Mouse (Mus musculus) heart, embryonic 11.5 days (tissue): ENCODE results near the gene Arl15. TPM values are rescaled to one million over a fixed set of nuclear protein-coding genes. Genes with fewer than 3 reads are reported as not detected.

Experiments
- ATAC-seq: fragments of 200-750 bp; cut with Nextera tagmentation; replicated peaks from 2 replicates; pipeline ENCODE4 v1.8.0; 2017; ENCODE audit warnings: moderate library complexity; ENCODE audit not compliant: insufficient number of reproducible peaks, low FRiP score, low TSS enrichment
- H3K27ac ChIP-seq: fragments of 300-500 bp; sonication (generic); 2 replicates; pipeline ENCODE4 v1.5.1; 2014; ENCODE audit warnings: mild to moderate bottlenecking, low read depth, low read length
- H3K27me3 ChIP-seq: fragments of 300-500 bp; sonication (generic); 2 replicates; pipeline ENCODE4 v1.6.1; 2014; ENCODE audit warnings: mild to moderate bottlenecking, low read length, mixed read lengths; ENCODE audit not compliant: control insufficient read depth, insufficient read depth
- H3K36me3 ChIP-seq: fragments of 300-500 bp; sonication (generic); 2 replicates; pipeline ENCODE4 v1.6.1; 2014; ENCODE audit warnings: mild to moderate bottlenecking, low read length, moderate library complexity, mixed read lengths; ENCODE audit not compliant: control insufficient read depth, insufficient read depth
- H3K4me1 ChIP-seq: fragments of 300-500 bp; sonication (generic); 2 replicates; pipeline ENCODE4 v1.6.1; 2014; ENCODE audit warnings: low read length; ENCODE audit not compliant: control insufficient read depth, insufficient read depth
- H3K4me2 ChIP-seq: fragments of 300-500 bp; sonication (generic); 2 replicates; pipeline ENCODE4 v1.6.1; 2014; ENCODE audit warnings: mild to moderate bottlenecking, moderate library complexity
- H3K4me3 ChIP-seq: fragments of 300-500 bp; sonication (generic); 2 replicates; pipeline ENCODE4 v1.5.1; 2014; ENCODE audit warnings: low read depth, low read length
- H3K9ac ChIP-seq: fragments of 300-500 bp; sonication (generic); 2 replicates; pipeline ENCODE4 v1.6.1; 2014; ENCODE audit warnings: mild to moderate bottlenecking, low read depth, low read length, moderate library complexity
- H3K9me3 ChIP-seq: fragments of 300-500 bp; sonication (generic); replicated peaks from 2 replicates; pipeline ENCODE4 v1.6.1; 2016; ENCODE audit warnings: low read length; ENCODE audit not compliant: control insufficient read depth
- WGBS: fragments of 180-500 bp; shearing (Covaris S2); extraction: QIAGEN DNeasy Blood & Tissue Kit; methylation state at CpG from one replicate; pipeline ENCODE4 v1.1.7; 2014; ENCODE audit not compliant: insufficient replicate concordance; 5-methylcytosine and 5-hydroxymethylcytosine counted together
- polyA plus RNA-seq: library from polyadenylated mRNA; unstranded; fragments of >200 nt; fragmentation: Nextera tagmentation; extraction: Ambion mirVana; gene quantifications from 2 replicates; pipeline ENCODE4 v1.2.1, GENCODE M21; 2014

Gene Arl15
- polyA plus RNA-seq, 1 experiment from 2014 or later, result 10.1 TPM

- no peak overlapping the region for H3K27ac ChIP-seq
- no peak for ATAC-seq
- 78% methylated on average over 3 of the region's 3 CpGs for WGBS
- H3K9me3 ChIP-seq, result no peaks in the 10 kb centered on the region
- no peaks in the 10 kb centered on the region; the same call in 1 of the 2 replicates for H3K4me1 ChIP-seq
- H3K27me3 ChIP-seq, result no peaks in the 10 kb centered on the region
- H3K36me3 ChIP-seq, result no peaks in the 10 kb centered on the region
- no peak overlapping the region for H3K4me3 ChIP-seq
- no peak overlapping the region for H3K4me2 ChIP-seq
- no peak overlapping the region for H3K9ac ChIP-seq
Observed at GRCm38 (mm10) chr13:113941943-113942342, 147.6 kb downstream of the Arl15 start.

GRCm38 (mm10) chr13:113947546-113947945, 153.2 kb downstream of the Arl15 start:
- 74% methylated on average over 4 of the region's 4 CpGs for WGBS
- Histone ChIP-seq H3K4me1 (no peaks in the 10 kb centered on the region), H3K36me3 (no peaks in the 10 kb centered on the region), H3K27me3 (no peaks in the 10 kb centered on the region), H3K4me3 (no peak overlapping the region), H3K9me3 (no peaks in the 10 kb centered on the region), H3K4me2 (no peak overlapping the region), H3K9ac (no peak overlapping the region), H3K27ac (no peak overlapping the region)
- no peak for ATAC-seq

- WGBS, result 63% methylated on average over 5 of the region's 5 CpGs
- no peaks in the 10 kb centered on the region for H3K27me3 ChIP-seq
- H3K36me3 ChIP-seq, result no peaks in the 10 kb centered on the region
- no peak overlapping the region for H3K27ac ChIP-seq
- no peak overlapping the region for H3K4me3 ChIP-seq
- no peak overlapping the region for H3K4me2 ChIP-seq
- no peak overlapping the region for H3K9ac ChIP-seq
- H3K9me3 ChIP-seq, result no peaks in the 10 kb centered on the region
- no peak for ATAC-seq
- H3K4me1 ChIP-seq, result no peaks in the 10 kb centered on the region
Observed at GRCm38 (mm10) chr13:113949708-113950107, 155.4 kb downstream of the Arl15 start.

GRCm38 (mm10) chr13:113950131-113950530, 155.8 kb downstream of the Arl15 start:
- Histone ChIP-seq H3K4me1 (no peaks in the 10 kb centered on the region), H3K4me3 (no peak overlapping the region), H3K9me3 (no peaks in the 10 kb centered on the region), H3K36me3 (no peaks in the 10 kb centered on the region), H3K27ac (no peak overlapping the region), H3K9ac (no peak overlapping the region), H3K27me3 (no peaks in the 10 kb centered on the region), H3K4me2 (no peak overlapping the region)
- ATAC-seq, result no peak
- WGBS, result 79% methylated on average over 6 of the region's 6 CpGs

GRCm38 (mm10) chr13:113957438-113957837, 163.1 kb downstream of the Arl15 start:
- Histone ChIP-seq H3K4me1 (no peaks in the 10 kb centered on the region), H3K9ac (no peak overlapping the region), H3K27ac (no peak overlapping the region), H3K9me3 (no peaks in the 10 kb centered on the region), H3K36me3 (no peaks in the 10 kb centered on the region), H3K4me3 (no peak overlapping the region), H3K4me2 (no peak overlapping the region), H3K27me3 (no peaks in the 10 kb centered on the region)
- ATAC-seq, result no peak
- WGBS, result 81% methylated on average over 4 of the region's 4 CpGs

GRCm38 (mm10) chr13:113964945-113965344, 170.6 kb downstream of the Arl15 start:
- no peak overlapping the region for H3K4me2 ChIP-seq
- no peak for ATAC-seq
- no peak overlapping the region for H3K9ac ChIP-seq
- no peaks in the 10 kb centered on the region for H3K9me3 ChIP-seq
- H3K36me3 ChIP-seq, result no peaks in the 10 kb centered on the region
- H3K4me3 ChIP-seq, result no peak overlapping the region
- H3K27ac ChIP-seq, result no peak overlapping the region
- H3K4me1 ChIP-seq, result no peaks in the 10 kb centered on the region
- 85% methylated on average over 9 of the region's 9 CpGs for WGBS
- no peaks in the 10 kb centered on the region for H3K27me3 ChIP-seq

GRCm38 (mm10) chr13:113970706-113971105, 176.4 kb downstream of the Arl15 start:
- 75% methylated on average over 5 of the region's 5 CpGs for WGBS
- H3K36me3 ChIP-seq, result no peaks in the 10 kb centered on the region
- H3K4me3 ChIP-seq, result no peak overlapping the region
- no peak overlapping the region for H3K4me2 ChIP-seq
- no peak overlapping the region for H3K9ac ChIP-seq
- no peak for ATAC-seq
- no peaks in the 10 kb centered on the region for H3K27me3 ChIP-seq
- no peaks in the 10 kb centered on the region for H3K4me1 ChIP-seq
- H3K27ac ChIP-seq, result no peak overlapping the region
- H3K9me3 ChIP-seq, result no peaks in the 10 kb centered on the region

- WGBS, result 84% methylated on average over 7 of the region's 7 CpGs
- no peak for ATAC-seq
Observed at GRCm38 (mm10) chr13:113972401-113972800, 178.1 kb downstream of the Arl15 start.

GRCm38 (mm10) chr13:113974866-113975265, 180.6 kb downstream of the Arl15 start:
- no peak for ATAC-seq
- Histone ChIP-seq H3K4me2 (no peak overlapping the region), H3K4me3 (no peak overlapping the region), H3K27ac (no peak overlapping the region), H3K27me3 (no peaks in the 10 kb centered on the region), H3K4me1 (peaks cover 3% of the 10 kb centered on the region; the same call in 1 of the 2 replicates), H3K9ac (no peak overlapping the region), H3K36me3 (no peaks in the 10 kb centered on the region), H3K9me3 (no peaks in the 10 kb centered on the region)
- WGBS, result 70% methylated on average over 1 of the region's 1 CpGs

More at GRCm38 (mm10) chr13:113972401-113972800, 178.1 kb downstream of the Arl15 start:
- no peak overlapping the region for H3K4me2 ChIP-seq
- no peaks in the 10 kb centered on the region for H3K9me3 ChIP-seq
- H3K9ac ChIP-seq, result no peak overlapping the region
- no peaks in the 10 kb centered on the region for H3K36me3 ChIP-seq
- H3K4me3 ChIP-seq, result no peak overlapping the region
- no peaks in the 10 kb centered on the region for H3K4me1 ChIP-seq
- no peak overlapping the region for H3K27ac ChIP-seq
- no peaks in the 10 kb centered on the region for H3K27me3 ChIP-seq
